Mouse (Mus musculus) testis, postnatal 14 days (tissue): ENCODE data around the gene Atxn2l.

Source experiments
- DNase-seq: peaks from one replicate; pipeline ENCODE4 v3.0.0; 2021; ENCODE audit warnings: low spot score

Atxn2l gene

GRCm38 (mm10) chr7:126503273-126503878, at the start of gene Atxn2l:
Gene Atxn2l, minus strand, starts transcription at chr7:126503437.
- DNase-seq, result peak; percentile 99

DNA sequence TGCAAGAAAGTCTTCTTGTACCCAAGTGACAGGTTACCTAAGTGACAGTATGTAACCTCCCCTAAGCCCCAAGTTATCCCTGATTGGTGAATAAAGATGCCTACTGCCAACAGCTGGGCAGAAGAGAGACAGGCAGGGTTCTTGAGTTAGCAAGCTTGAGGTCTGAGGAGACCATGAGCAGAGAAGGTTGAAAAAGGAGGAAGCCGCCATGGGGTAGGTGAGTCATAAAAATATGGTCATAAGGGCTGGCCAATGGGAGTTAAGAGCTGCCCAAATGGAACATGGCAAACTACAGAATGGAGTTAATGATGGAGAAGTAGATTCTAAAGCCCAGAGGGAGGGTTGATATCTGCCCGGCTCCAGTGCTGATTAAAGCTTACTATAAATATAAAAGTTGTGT, 42.4 kb upstream of the Atxn2l start:
- no peak for DNase-seq

- no peak for DNase-seq
Observed at GRCm38 (mm10) chr7:126541661-126542060, 38.4 kb upstream of the Atxn2l start.

DNA sequence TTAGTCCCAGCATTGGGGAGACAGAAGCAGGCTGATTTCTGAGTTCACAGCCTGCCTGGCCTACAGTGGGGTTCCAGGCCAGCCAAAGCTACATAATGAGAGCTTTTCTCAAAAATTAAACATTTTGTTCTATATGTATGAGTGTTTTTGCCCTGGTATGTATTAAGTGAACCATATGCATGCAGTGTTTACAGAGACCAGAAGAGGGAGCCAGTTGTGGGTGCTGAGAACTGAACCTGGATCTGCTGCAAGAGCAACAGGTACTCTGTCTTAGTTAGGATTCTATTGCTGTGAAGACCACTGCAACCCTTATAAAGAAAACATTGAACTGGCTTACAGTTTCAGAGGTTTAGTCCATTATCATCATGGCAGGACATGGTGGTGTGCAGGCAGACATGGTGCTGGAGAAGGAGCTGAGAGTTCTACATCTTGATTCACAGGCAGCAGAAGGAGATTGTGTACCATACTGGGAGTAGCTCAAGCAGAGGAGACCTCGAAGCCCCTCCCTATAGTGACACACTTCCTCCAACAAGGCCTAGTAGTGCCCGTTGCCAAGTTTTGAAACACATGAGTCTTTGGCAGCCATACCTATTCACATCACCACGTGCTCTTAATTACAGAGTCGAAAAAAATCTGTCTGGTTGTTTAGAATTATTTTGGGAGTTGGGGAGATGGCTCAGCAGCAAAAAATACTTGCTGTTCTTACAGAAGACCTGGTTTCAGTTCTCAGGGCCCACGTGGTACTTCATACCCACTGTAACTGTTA, 34.8 kb upstream of the Atxn2l start:
- DNase-seq, result no peak

DNA sequence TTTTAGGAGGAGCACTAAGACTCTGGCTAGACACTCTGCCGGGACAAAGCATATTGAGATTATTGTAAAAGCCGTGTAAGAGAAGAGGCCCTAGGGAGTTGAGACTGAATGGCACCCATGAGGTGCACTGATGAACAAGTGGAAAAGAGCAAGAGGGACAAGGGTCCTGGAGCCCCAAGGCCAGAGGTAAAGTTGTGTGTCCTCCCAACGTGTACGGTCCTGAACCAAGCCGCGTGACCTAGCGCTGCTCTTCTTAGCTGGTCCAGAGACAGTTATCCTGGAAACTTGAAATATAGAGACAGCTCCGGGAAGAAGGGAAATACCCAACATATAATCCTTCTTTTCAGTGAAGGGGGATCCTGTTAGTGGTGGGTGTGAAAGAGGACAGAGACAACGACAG, 33.2 kb upstream of the Atxn2l start:
- DNase-seq, result no peak

DNA sequence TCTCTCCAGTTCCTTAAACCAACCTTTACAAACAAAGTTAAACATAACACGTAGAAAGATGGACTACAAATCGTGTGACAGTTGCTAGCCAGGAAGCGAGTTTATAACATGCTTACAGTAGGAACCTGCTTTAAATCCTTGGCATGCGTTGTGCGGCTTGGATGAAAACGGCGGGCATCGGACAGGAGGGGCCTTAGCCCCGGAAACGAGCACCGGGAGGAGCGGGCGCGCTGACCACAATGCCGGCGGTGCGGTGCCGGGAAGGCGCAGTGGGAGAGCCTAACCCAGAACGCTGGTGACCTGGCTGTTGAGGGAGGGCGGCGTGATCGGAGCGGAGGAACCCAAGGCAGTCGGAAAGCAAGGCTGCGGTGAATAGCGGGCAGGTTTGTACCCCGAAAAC, 32.5 kb upstream of the Atxn2l start:
- DNase-seq, result no peak

DNA sequence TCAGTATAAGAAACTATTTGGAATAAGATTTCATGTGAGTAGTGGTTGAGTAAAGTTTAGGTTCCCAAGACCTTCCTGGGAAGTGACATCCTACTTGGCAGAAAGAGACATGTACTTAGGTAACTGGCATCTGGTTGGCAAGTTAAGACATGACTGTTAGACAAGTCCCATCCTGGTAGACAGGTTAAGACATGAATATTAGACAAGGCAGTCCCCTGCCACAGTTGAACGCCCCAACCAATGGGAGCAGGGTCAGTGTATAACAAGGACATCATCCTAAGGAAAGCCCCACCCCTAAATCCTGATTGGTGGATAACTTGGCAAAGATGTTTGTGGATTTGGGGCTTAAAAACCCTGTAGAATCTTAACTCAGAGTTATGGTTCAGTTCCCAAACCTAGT, 30.2 kb upstream of the Atxn2l start:
- no peak for DNase-seq

DNA sequence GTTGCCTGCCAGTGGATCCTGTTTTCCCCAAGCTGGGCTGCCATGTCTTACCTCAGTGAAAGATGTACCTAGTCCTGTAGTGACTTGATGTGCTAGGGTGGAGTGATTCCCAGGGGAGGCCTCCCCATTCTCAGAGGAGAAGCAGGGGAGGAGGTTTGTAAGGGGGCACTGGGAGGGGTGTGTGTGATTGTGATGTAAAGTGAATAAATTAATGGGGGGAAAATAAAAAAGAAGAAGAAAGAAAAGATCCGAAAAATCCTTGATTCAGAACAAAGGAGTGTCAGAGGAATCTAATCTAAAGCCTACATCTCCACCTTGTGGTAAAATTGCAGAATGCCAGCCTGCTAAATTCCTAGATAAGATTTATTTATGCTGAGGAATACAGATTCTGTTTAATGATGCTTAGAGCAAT, 24.9 kb upstream of the Atxn2l start:
- no peak for DNase-seq

- no peak for DNase-seq
Observed at GRCm38 (mm10) chr7:126523316-126523715, 20.1 kb upstream of the Atxn2l start.

DNA sequence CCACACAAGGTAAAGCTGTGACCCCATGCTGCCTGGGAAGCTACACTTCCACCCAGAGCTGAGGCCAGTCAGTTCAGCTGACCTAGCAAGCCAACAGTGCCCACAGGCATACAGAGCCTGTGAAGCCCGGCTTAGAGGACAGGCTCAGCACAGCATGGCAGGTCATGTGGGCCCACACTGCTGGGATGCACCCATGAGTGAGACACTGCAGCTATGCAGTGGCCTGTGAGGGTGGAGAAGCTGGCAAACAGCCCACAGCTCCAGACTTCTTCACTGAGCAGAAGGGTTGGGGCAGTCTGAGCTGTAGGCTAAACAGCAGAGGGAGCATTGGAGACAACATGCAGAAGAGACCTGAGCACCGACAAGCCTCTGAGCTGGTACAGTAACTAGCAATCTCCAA, 16.3 kb upstream of the Atxn2l start:
- no peak for DNase-seq

DNA sequence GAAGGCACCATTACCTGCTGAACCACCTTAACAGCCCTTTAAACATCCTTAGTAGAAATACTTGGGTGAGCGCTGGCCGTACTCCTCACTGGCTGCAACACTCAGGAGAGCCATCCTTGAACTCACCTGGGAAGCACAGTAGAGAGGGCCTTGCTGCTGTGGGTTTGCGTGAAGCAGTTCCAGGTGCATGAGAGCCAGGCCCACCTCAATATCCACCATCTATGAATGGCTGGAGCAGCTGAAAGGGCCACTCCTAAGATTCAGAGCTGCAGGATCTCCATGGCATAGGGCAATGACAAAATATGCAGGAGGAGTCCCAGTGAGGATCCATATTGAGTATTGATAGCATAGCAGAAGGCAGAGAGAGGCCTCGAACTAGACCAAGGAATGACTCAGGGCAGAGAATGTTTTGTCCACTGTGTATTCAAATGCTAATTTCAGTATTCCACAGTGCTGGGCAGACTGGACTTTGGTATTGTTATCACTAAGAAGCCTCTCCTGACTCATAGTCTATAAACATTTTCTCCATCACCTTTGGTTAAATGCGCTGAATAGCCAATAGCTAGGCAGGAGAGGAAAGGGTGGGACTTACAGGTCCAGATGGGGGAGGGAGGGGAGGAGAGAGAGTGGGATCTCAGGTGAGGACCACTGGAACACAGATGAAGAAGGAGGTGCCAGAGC, 15.2 kb upstream of the Atxn2l start:
- no peak for DNase-seq

GRCm38 (mm10) chr7:126511287-126511686, 8.1 kb upstream of the Atxn2l start:
- DNase-seq, result no peak

DNA sequence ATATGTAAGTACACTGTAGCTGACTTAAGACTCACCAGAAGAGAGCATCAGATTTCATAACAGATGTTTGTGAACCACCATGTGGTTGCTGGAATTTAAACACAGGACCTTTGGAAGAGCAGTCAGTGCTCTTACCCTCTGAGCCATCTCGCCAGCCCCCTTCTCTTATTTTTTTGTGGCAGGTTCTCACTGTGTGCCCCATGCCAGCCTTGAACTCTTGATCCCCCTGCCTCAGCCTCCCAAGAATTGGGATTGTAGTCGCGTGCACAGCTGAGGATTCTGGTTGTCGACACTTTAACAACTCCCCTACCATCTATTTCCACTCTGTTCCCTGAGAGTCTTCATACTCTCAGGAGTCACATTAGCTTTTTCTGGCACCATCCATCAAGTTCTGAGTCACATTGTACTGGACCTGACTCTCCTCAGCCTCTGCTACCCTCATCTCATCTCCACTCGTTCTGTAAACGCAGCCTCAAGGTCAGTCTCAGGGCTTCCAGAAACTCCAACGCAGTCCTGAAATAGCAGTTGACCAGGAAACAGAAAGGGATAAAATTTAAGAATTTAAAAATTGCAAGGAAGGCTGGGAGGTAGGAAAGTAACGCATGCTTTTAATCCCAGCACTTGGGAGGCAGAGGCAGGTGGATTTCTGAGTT, 4.0 kb upstream of the Atxn2l start:
- DNase-seq, result no peak

DNA sequence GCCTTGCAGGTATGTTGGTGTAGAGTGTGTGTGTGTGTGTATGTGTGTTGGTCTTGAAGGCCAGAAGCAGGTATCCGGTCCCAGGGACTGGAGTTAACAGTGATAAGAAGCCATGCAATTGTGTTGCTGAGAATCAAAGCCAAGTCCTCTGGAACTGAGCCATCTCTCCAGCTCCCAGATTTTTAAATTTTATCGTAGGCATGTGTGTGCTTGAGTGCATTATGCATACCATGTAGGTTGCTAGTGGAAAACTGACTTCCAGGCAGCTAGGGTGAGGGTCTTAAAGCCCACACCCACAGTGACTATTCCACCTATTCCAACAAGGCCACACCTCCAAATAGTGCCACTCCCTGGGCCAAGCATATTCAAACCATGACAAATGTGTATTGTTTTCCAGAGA, 1.7 kb upstream of the Atxn2l start:
- no peak for DNase-seq

DNA sequence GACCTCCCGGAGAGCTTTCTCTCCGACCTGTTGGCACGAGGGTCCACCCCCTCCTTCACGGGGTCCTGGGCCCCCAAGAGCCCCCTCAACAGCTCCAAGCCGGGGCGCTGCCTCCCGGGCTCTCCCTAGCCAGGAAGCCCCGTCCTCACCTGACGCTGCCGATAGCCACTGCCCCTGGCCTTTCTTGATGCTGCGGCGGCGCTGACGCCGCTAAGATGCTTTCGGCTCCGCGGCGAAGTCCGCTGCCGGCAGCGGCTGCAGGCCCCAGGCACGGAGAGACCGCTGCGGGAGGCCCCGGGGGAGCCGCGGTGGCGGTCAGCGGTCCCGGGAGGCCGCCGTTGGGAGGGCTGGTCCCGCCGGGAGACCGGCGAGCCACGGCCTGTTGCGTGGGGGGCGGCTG, 486 bp downstream of the Atxn2l start:
- no peak for DNase-seq

DNA sequence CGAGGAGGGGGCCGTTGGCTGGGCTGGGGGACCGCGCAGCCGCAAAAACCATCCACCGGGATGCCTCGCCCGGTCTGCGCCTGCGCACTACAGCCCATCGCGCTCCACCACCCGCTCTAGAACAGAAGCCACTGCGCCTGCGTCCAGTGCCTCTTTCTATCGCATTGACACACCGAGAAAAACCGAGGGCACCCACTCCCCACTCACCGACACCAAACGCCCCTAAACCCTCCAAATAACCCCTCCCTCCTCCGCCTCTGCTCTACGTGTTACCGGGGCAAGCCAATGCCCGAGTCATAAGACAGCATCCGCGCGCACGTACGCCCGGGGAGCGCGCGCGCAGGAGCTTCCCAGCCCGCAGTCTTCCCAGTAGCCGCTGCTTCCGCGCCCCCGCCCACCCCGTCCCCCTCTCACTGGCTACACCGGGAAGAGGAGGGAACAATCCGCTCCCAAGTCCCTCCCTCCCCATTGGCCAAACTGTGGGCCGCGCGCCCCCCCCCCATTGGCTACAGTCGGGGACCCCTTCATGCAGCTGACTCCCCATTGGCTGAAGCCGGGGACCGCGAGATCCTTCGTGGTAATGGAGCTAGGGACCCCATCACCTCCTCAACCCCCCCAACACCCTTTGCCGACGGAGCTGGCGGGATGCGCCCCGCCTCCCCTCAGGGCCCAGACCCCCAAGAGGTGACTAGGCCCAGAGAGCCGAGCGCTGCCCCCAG, 1.1 kb downstream of the Atxn2l start:
- peak; percentile 95 for DNase-seq

- DNase-seq, result no peak
Observed at GRCm38 (mm10) chr7:126501684-126502022, 1.6 kb downstream of the Atxn2l start.

DNA sequence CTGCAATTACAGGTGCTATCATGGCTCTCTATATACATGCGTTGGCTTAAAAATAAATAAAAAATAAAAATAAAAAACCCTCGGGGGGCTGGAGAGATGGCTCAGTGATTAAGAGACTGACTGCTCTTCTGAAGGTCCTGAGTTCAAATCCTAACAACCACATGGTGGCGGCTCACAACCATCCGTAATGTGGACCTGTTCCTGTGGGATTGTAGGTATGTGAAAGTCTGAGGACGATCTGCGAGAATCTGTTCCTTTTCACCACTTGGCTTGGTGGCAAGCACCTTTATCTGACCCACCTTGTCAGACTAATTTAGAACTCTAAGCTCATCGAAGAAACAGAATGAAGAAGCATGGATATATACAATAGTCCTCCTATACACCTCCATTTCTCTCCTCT, 3.8 kb downstream of the Atxn2l start:
- no peak for DNase-seq

- DNase-seq, result no peak
Observed at GRCm38 (mm10) chr7:126497966-126498365, 5.3 kb downstream of the Atxn2l start.

- no peak for DNase-seq
Observed at GRCm38 (mm10) chr7:126496475-126496874, 6.8 kb downstream of the Atxn2l start.

DNA sequence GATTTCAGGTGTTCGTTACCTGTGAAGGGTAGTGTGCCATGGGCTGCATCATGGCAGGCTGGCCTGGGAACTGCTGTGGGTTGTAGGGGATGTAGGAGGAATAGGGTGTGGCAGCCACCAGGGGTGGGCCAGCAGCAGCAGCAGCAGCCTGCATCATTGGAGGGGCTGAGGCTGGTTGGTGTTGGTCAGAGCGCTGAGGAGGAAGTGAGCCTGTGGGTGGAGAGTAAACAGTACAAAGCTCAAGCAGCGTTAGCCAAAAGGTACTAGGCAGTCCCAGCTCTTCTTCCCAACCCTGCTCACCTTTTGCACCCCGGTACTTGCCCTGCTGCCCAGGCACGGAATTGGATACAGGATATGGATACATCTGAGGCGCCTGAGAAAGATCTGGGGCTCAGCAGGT, 9.1 kb downstream of the Atxn2l start:
- no peak for DNase-seq

DNA sequence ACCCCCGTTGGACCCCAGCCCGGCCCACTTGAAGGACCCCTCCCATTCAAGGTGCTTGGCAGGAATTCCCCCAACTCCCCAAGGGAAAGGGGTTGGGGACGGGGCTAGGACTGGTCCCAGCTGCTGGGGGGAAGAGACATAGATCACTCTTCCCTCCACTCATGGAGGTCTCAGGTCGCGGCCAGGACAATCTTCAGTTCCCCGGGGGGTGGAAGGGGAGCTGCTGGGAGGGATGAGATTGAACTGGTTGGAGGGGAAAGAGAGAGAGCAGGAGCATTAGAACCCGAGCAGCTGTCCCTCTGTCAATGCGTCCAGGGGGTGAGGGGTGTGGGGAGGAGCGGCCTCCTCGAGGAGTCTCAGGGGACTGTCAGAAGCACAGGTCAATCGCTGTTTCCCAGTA, 11.3 kb downstream of the Atxn2l start:
- DNase-seq, result no peak
